In the genomic region with DNA sequence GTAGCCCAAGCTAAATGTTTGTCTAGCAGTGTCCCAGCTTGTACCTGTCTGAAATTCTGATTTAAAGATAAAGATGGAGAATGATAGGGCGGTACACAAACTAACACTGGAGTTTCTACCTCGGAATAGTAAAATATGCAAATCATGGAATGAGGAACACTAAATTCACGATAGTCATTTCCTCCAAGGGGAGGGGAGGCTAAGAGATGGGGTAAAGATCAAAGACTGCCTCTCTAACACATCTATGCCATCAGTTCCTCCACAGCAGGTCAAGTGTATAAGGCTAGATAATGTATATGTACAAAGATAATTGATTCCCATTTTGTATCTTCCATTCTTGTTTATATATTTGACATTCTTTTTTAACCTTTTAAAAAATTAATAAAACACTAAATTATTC, we compare ENCODE assay signal across 17 mouse cellular contexts. TPM values are rescaled to one million over a fixed set of nuclear protein-coding genes. Genes with fewer than 3 reads are reported as not detected.
DNase-seq lines count a peak whose midpoint lies in the region; ATAC-seq lines count a peak whose summit lies in the region.
"Had no signal": no experiment of that assay in that cellular context is flagged by ENCODE, and none has a peak within 500 bp of the region (broad histone marks: within the 10 kb centered on the region; RNA-seq: fewer than 3 reads in every experiment).

No protein-coding gene starts in this region.

- H3K4me1 ChIP-seq in midbrain, embryonic 14.5 days (ENCODE audit: control insufficient read depth, insufficient read depth, low read length), result peaks cover 3% of the 10 kb centered on the region; the same call in 1 of the 2 replicates
- peaks cover 10% of the 10 kb centered on the region for H3K4me1 ChIP-seq in midbrain, embryonic 10.5 days
- H3K4me1 ChIP-seq in intestine, embryonic 16.5 days (ENCODE audit: control insufficient read depth, insufficient read depth, low read length), result no peaks in the 10 kb centered on the region
- peaks cover 13% of the 10 kb centered on the region for H3K4me1 ChIP-seq in neural tube, embryonic 15.5 days
- H3K4me1 ChIP-seq in hindbrain, embryonic 13.5 days (replicated peaks), result peaks cover 12% of the 10 kb centered on the region
- H3K4me1 ChIP-seq: heart, embryonic 13.5 days; lung, embryonic 15.5 days had no signal

- ATAC-seq in midbrain, embryonic 14.5 days (ENCODE audit: low FRiP score, low TSS enrichment), result no peak
- peak; percentile 82; the same call in 1 of the 2 replicates for ATAC-seq in common myeloid progenitor, adult 5-6 weeks (replicated peaks; ENCODE audit: low read depth, poor library complexity, severe bottlenecking)
- ATAC-seq in intestine, embryonic 16.5 days, result peak; percentile 31; the same call in 1 of the 2 replicates
- ATAC-seq in neural tube, embryonic 15.5 days (ENCODE audit: low FRiP score), result no peak
- ATAC-seq in hindbrain, embryonic 13.5 days (ENCODE audit: low FRiP score), result no peak
- ATAC-seq: Patski had no signal

- WGBS in midbrain, embryonic 14.5 days, result 45% methylated on average over 3 of the region's 3 CpGs
- whole genome bisulfite sequencing in midbrain, embryonic 10.5 days, result 66% methylated on average over 3 of the region's 3 CpGs
- 38% methylated on average over 3 of the region's 3 CpGs for WGBS in intestine, embryonic 16.5 days
- WGBS in neural tube, embryonic 15.5 days, result 30% methylated on average over 3 of the region's 3 CpGs
- 47% methylated on average over 3 of the region's 3 CpGs for WGBS in hindbrain, embryonic 13.5 days

- H3K36me3 ChIP-seq in midbrain, embryonic 14.5 days (ENCODE audit: control insufficient read depth, insufficient read depth, low read length), result no peaks in the 10 kb centered on the region
- H3K36me3 ChIP-seq in midbrain, embryonic 10.5 days, result no peaks in the 10 kb centered on the region
- no peaks in the 10 kb centered on the region for H3K36me3 ChIP-seq in intestine, embryonic 16.5 days (ENCODE audit: control insufficient read depth, insufficient read depth, low read length)
- H3K36me3 ChIP-seq in neural tube, embryonic 15.5 days, result no peaks in the 10 kb centered on the region
- no peaks in the 10 kb centered on the region for H3K36me3 ChIP-seq in hindbrain, embryonic 13.5 days
- H3K36me3 ChIP-seq: heart, embryonic 13.5 days; limb, embryonic 13.5 days; lung, embryonic 15.5 days had no signal

- peak; percentile 12 for DNase-seq in midbrain, embryonic 14.5 days
- DNase-seq in midbrain, embryonic 10.5 days (ENCODE audit: low spot score), result no peak
- DNase-seq in cerebellum, postnatal 25 days, result no peak
- DNase-seq: adrenal gland, adult 8-10 months; spleen, adult 18-20 months; thymus, adult 18-20 months; thymus, postnatal 4 days had no signal

- H3K9ac ChIP-seq in midbrain, embryonic 14.5 days (replicated peaks; ENCODE audit: low read length), result no peak overlapping the region
- H3K9ac ChIP-seq in intestine, embryonic 16.5 days (ENCODE audit: low read depth, low read length), result no peak overlapping the region
- no peak overlapping the region for H3K9ac ChIP-seq in neural tube, embryonic 15.5 days (replicated peaks)
- no peak overlapping the region for H3K9ac ChIP-seq in hindbrain, embryonic 13.5 days
- H3K9ac ChIP-seq: heart, embryonic 13.5 days; limb, embryonic 13.5 days; liver, embryonic 14.5 days; lung, embryonic 15.5 days had no signal

- H3K9me3 ChIP-seq in midbrain, embryonic 14.5 days (ENCODE audit: control insufficient read depth, low read length), result no peaks in the 10 kb centered on the region
- H3K9me3 ChIP-seq in midbrain, embryonic 10.5 days (replicated peaks), result no peaks in the 10 kb centered on the region
- H3K9me3 ChIP-seq in intestine, embryonic 16.5 days (ENCODE audit: control insufficient read depth, low read length), result no peaks in the 10 kb centered on the region
- H3K9me3 ChIP-seq in neural tube, embryonic 15.5 days (replicated peaks), result no peaks in the 10 kb centered on the region
- no peaks in the 10 kb centered on the region for H3K9me3 ChIP-seq in hindbrain, embryonic 13.5 days
- H3K9me3 ChIP-seq: heart, embryonic 13.5 days; limb, embryonic 13.5 days; lung, embryonic 15.5 days had no signal

- no peak overlapping the region for H3K4me2 ChIP-seq in midbrain, embryonic 14.5 days (ENCODE audit: low read length)
- no peak overlapping the region for H3K4me2 ChIP-seq in intestine, embryonic 16.5 days (ENCODE audit: low read depth, low read length)
- H3K4me2 ChIP-seq in neural tube, embryonic 15.5 days, result no peak overlapping the region
- H3K4me2 ChIP-seq in hindbrain, embryonic 13.5 days, result no peak overlapping the region
- H3K4me2 ChIP-seq: heart, embryonic 13.5 days; limb, embryonic 13.5 days; lung, embryonic 15.5 days had no signal

- H3K27ac ChIP-seq in midbrain, embryonic 14.5 days (replicated peaks; ENCODE audit: low read depth, low read length), result no peak overlapping the region
- H3K27ac ChIP-seq in midbrain, embryonic 10.5 days (replicated peaks), result no peak overlapping the region
- no peak overlapping the region for H3K27ac ChIP-seq in intestine, embryonic 16.5 days (ENCODE audit: low read length)
- 0 out of 2 replicates have a peak overlapping the region, but pooled peaks have one; percentile 42 for H3K27ac ChIP-seq in neural tube, embryonic 15.5 days (replicated peaks)
- H3K27ac ChIP-seq in hindbrain, embryonic 13.5 days, result no peak overlapping the region
- H3K27ac ChIP-seq: heart, embryonic 13.5 days; limb, embryonic 13.5 days; liver, embryonic 14.5 days; lung, embryonic 15.5 days; macrophage had no signal

- no peak overlapping the region for H3K4me3 ChIP-seq in midbrain, embryonic 14.5 days (replicated peaks; ENCODE audit: low read depth, low read length)
- H3K4me3 ChIP-seq in midbrain, embryonic 10.5 days, result no peak overlapping the region
- H3K4me3 ChIP-seq in intestine, embryonic 16.5 days (ENCODE audit: low read length), result no peak overlapping the region
- no peak overlapping the region for H3K4me3 ChIP-seq in neural tube, embryonic 15.5 days (replicated peaks)
- no peak overlapping the region for H3K4me3 ChIP-seq in hindbrain, embryonic 13.5 days
- H3K4me3 ChIP-seq: heart, embryonic 13.5 days; limb, embryonic 13.5 days; lung, embryonic 15.5 days had no signal

- H3K27me3 ChIP-seq in midbrain, embryonic 14.5 days (ENCODE audit: control insufficient read depth, insufficient read depth, low read length), result no peaks in the 10 kb centered on the region
- peaks cover 6% of the 10 kb centered on the region; the same call in 1 of the 2 replicates for H3K27me3 ChIP-seq in midbrain, embryonic 10.5 days (ENCODE audit: low read depth, poor library complexity, severe bottlenecking)
- H3K27me3 ChIP-seq in intestine, embryonic 16.5 days (replicated peaks; ENCODE audit: control insufficient read depth, insufficient read depth, low read length), result no peaks in the 10 kb centered on the region
- H3K27me3 ChIP-seq in neural tube, embryonic 15.5 days (replicated peaks), result no peaks in the 10 kb centered on the region
- H3K27me3 ChIP-seq in hindbrain, embryonic 13.5 days, result no peaks in the 10 kb centered on the region
- H3K27me3 ChIP-seq: limb, embryonic 13.5 days had no signal

RNA-seq across cellular contexts. Expression of a gene that starts 50.4 kb away (rescaled TPM):
- polyA plus RNA-seq in midbrain, embryonic 14.5 days (2014; fragmentation: Nextera tagmentation; extraction: Ambion mirVana), result 26.4 and 30.6 TPM in 2 replicates
- 54.0 and 65.9 TPM in 2 replicates for polyA plus RNA-seq in midbrain, embryonic 10.5 days (2016; fragmentation: Nextera tagmentation; extraction: Ambion mirVana)
- 234 and 236 TPM in 2 replicates for total RNA-seq in common myeloid progenitor, adult 5-6 weeks (2017)
- 60.0 and 72.1 TPM in 2 replicates for polyA plus RNA-seq in intestine, embryonic 16.5 days (2015; fragmentation: Nextera tagmentation; extraction: Ambion mirVana)
- 34.1 and 53.4 TPM in 2 replicates for polyA plus RNA-seq in neural tube, embryonic 15.5 days (2015; fragmentation: Nextera tagmentation; extraction: Ambion mirVana)
- polyA plus RNA-seq in hindbrain, embryonic 13.5 days (2015; fragmentation: Nextera tagmentation; extraction: Ambion mirVana), result 31.6 and 34.2 TPM in 2 replicates

Comparison
In these comparisons a context has a peak if more than half of its experiments do, and no peak if none do; other contexts are left out.
1. ATAC-seq: peak in common myeloid progenitor, adult 5-6 weeks (single experiment) and intestine, embryonic 16.5 days (single experiment); none in midbrain, embryonic 14.5 days (single experiment), neural tube, embryonic 15.5 days (single experiment) and hindbrain, embryonic 13.5 days (single experiment).